Mouse (Mus musculus) forebrain, embryonic 13.5 days (tissue): ENCODE data around the gene Igdcc4. TPM values are rescaled to one million over a fixed set of nuclear protein-coding genes. Genes with fewer than 3 reads are reported as not detected.
A peak's percentile ranks its signal among the peaks of the same experiment; 100 is the strongest.

Source experiments
- ATAC-seq: fragments of 200-750 bp; cut with Nextera tagmentation; 2 replicates; pipeline ENCODE4 v1.8.0; 2017
- H3K27ac ChIP-seq: fragments of 300-500 bp; sonication (generic); 2 replicates; pipeline ENCODE4 v1.5.1; 2015; ENCODE audit warnings: inconsistent platforms, mild to moderate bottlenecking, moderate library complexity
- H3K27me3 ChIP-seq: fragments of 300-500 bp; sonication (generic); 2 replicates; pipeline ENCODE4 v1.6.1; 2015; ENCODE audit warnings: mild to moderate bottlenecking, inconsistent platforms
- H3K36me3 ChIP-seq: fragments of 300-500 bp; sonication (generic); 2 replicates; pipeline ENCODE4 v1.6.1; 2015; ENCODE audit warnings: mild to moderate bottlenecking, inconsistent platforms; ENCODE audit not compliant: poor library complexity, severe bottlenecking
- H3K4me1 ChIP-seq: fragments of 300-500 bp; sonication (generic); 2 replicates; pipeline ENCODE4 v1.6.1; 2015; ENCODE audit warnings: inconsistent platforms
- H3K4me2 ChIP-seq: fragments of 300-500 bp; sonication (generic); 2 replicates; pipeline ENCODE4 v1.6.1; 2015; ENCODE audit warnings: inconsistent platforms, mild to moderate bottlenecking, moderate library complexity
- H3K4me3 ChIP-seq: fragments of 300-500 bp; sonication (generic); 2 replicates; pipeline ENCODE4 v1.5.1; 2015; ENCODE audit warnings: mild to moderate bottlenecking, inconsistent platforms
- H3K9ac ChIP-seq: fragments of 300-500 bp; sonication (generic); 2 replicates; pipeline ENCODE4 v1.6.1; 2015; ENCODE audit warnings: mild to moderate bottlenecking, inconsistent platforms
- H3K9me3 ChIP-seq: fragments of 300-500 bp; sonication (generic); replicated peaks from 2 replicates; pipeline ENCODE4 v1.6.1; 2016; ENCODE audit warnings: inconsistent platforms
- WGBS: fragments of 180-500 bp; shearing (Covaris S2); methylation state at CpG from one replicate; pipeline ENCODE4 v1.1.7; 2015; 5-methylcytosine and 5-hydroxymethylcytosine counted together
- polyA plus RNA-seq: library from polyadenylated mRNA; unstranded; fragments of >200 nt; fragmentation: Nextera tagmentation; extraction: Ambion mirVana; gene quantifications from 2 replicates; pipeline ENCODE4 v1.2.1, GENCODE M21; 2015

The Igdcc4 gene
- polyA plus RNA-seq, 1 experiment from 2014 or later = 10.5 TPM

DNA sequence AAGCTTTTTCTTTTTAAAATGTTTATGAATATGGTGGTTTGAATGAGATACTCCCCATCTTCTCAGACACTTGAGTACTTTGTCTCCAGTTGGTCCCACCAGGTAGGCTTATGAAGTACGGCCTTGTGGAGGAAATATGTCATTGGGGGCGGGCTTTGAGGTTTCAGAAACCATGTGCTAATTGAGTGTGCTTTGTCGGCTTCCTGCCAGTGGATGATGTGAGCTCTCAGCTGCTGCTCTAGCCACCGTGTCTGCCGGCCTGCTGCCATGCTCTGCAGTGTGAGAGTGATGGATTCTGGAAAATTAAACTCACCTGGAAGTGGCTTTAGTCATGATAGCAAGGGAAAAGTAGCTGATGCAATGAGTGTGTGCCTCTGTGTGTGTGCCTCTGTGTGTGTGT is 13.8 kb upstream of the Igdcc4 start:
- no peak overlapping the region for H3K4me3 ChIP-seq
- ATAC-seq = no peak
- no peaks in the 10 kb centered on the region for H3K27me3 ChIP-seq
- H3K4me2 ChIP-seq = no peak overlapping the region
- H3K9me3 ChIP-seq = no peaks in the 10 kb centered on the region
- 49% methylated on average over 5 of the region's 5 CpGs for WGBS
- H3K9ac ChIP-seq = no peak overlapping the region
- H3K27ac ChIP-seq = no peak overlapping the region
- 0 out of 2 replicates have a peak, but pooled peaks cover 5% of the 10 kb centered on the region for H3K4me1 ChIP-seq
- peaks cover 23% of the 10 kb centered on the region for H3K36me3 ChIP-seq

DNA sequence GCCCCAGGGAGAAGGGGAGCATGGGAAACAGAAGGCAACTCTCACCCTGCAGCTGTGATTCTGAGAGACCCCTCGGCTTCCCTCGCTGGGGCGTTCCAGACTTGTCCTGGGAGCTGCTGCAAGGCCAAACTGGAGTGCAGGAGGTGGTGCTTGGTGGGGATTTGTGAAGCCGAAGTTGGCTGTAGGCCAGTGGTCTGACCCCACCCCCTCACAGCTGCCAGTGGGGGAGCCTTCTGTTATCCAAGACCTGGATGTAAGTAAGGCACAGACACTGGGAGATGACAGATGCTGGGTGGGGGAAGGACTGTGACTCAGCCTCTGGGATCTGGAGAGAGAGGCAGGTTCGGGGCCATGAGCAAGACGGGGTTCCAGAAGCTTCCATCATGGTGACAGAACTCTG is 7.0 kb upstream of the Igdcc4 start:
- Histone ChIP-seq H3K27ac (peak overlapping the region; percentile 22; the same call in 1 of the 2 replicates), H3K4me2 (no peak overlapping the region), H3K36me3 (no peaks in the 10 kb centered on the region), H3K9me3 (no peaks in the 10 kb centered on the region), H3K27me3 (no peaks in the 10 kb centered on the region), H3K4me1 (peaks cover 14% of the 10 kb centered on the region), H3K4me3 (no peak overlapping the region), H3K9ac (no peak overlapping the region)
- 38% methylated on average over 6 of the region's 6 CpGs for WGBS
- ATAC-seq = peak; percentile 67; the same call in 1 of the 2 replicates

DNA sequence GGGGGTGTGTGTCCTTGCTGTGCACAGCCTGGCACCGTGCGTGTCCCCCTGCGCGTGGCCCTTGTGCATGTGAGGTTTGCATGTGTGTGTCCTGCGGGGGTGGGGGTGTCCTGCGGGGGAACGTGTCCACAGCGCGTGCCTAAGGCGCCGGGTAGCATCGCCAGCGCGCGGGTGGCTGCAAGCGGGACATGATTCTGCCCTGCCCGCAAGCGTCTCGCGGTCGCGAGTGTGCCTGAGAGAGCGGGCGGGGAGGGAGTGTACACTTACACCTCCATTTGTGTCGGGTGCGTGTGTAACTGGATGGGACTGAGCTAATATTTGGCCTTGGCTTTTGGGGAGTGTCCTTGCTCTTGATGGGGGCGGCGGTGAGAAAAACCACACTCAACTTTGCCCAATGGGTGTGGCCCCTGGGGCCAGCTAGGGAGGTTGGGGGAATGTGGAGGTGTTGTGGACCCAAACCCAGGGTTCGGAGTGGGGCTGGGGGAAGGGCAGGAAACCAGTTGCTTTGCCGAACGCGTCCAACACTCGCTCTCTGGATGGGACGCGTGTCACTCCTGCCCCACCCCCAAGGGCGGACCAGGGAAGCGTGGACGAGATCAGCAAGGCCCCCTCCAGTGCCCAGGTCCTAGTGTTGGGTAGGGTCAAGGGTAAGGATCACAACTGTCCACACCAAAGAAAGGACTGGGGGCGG is 545 bp downstream of the Igdcc4 start:
- Histone ChIP-seq H3K36me3 (no peaks in the 10 kb centered on the region), H3K4me3 (peak overlapping the region; percentile 84), H3K4me1 (peaks cover 28% of the 10 kb centered on the region), H3K9ac (peak overlapping the region; percentile 90), H3K27me3 (no peaks in the 10 kb centered on the region), H3K9me3 (0 out of 2 replicates have a peak, but pooled peaks cover 7% of the 10 kb centered on the region), H3K4me2 (peak overlapping the region; percentile 98), H3K27ac (peak overlapping the region; percentile 73)
- under 1% methylated on average over 39 of the region's 39 CpGs for WGBS
- ATAC-seq = peak; percentile 74

DNA sequence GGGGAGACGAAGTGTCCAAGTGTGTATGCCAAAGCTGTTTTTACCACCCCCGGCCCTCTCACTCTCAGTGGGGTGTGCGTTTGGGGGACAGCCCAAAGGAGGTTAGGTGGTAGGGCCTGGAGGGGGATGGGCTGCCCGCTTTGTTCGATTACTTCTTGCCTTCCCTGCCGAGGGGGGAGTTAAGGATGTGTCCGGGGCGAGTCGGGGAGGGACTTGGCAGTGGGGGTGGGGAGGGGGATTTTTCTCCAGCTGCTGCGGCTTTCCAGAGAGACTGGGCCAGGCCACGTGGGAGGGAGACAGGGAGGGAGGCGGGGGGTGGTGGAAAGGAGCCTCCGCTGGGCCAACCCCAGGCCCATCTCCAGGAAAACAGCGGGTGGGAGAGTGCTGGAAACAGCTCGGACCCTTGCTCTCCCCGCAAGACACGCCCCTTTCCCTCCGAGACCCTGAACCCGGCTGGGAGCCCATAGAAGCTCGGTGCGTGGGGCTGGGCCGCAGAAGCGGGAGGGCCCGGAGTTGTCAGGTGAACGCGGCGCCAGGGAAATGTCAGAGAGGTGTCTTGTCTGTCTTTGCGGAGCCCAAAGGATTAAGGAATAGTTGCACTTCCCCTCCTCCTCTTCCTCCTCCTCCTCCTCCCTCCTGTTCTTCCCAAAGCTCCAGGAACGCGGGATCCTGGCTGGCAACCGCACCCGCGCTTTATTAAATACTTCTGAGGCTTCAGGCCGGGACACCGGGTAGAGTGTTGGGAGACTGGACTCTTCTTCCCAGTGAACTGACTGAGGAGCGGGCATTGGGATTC is 1.3 kb downstream of the Igdcc4 start:
- WGBS = 2% methylated on average over 36 of the region's 36 CpGs

DNA sequence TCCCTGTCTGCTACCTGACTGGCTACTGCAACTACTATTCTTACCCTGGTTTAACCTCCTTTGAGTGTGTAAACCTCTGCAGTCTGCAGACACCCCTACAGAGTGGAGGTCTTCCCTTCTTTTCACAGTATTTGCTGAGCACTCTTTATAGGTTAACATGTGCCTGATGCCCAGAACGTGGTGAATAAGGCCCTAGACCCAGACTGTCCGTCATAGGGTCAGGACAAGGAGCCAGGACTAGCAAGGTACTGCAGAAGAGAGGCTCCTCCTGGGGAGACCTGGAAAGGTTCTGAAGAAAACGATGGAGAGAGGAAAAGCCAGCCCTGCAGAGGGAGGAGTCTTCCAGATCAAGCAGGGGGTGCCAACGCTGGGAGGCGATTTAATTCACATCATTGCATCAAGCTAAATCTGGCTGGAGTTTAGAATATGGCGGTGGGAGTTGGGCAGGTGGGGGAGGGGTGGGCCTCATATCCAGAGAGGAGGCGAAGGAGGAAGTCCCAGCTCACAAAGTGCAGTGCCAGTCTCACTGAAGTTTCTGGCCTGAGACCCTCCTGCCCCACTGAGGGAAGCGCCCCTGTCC is 2.0 kb downstream of the Igdcc4 start:
- peak overlapping the region; percentile 73 for H3K27ac ChIP-seq
- H3K4me2 ChIP-seq = peak overlapping the region; percentile 98
- peak overlapping the region; percentile 84 for H3K4me3 ChIP-seq
- 0 out of 2 replicates have a peak, but pooled peaks cover 7% of the 10 kb centered on the region for H3K9me3 ChIP-seq
- 16% methylated on average over 8 of the region's 8 CpGs for WGBS
- H3K4me1 ChIP-seq = peaks cover 30% of the 10 kb centered on the region
- ATAC-seq = no peak; the same call in 1 of the 2 replicates
- no peaks in the 10 kb centered on the region for H3K36me3 ChIP-seq
- no peaks in the 10 kb centered on the region for H3K27me3 ChIP-seq
- peak overlapping the region; percentile 90 for H3K9ac ChIP-seq

More for the DNA sequence above, 1.3 kb downstream of the Igdcc4 start:
- peak overlapping the region; percentile 73 for H3K27ac ChIP-seq
- no peaks in the 10 kb centered on the region for H3K36me3 ChIP-seq
- ATAC-seq = peak; percentile 79
- H3K4me2 ChIP-seq = peak overlapping the region; percentile 98
- 0 out of 2 replicates have a peak, but pooled peaks cover 7% of the 10 kb centered on the region for H3K9me3 ChIP-seq
- H3K4me1 ChIP-seq = peaks cover 28% of the 10 kb centered on the region
- H3K27me3 ChIP-seq = no peaks in the 10 kb centered on the region
- H3K9ac ChIP-seq = peak overlapping the region; percentile 90
- H3K4me3 ChIP-seq = peak overlapping the region; percentile 84

DNA sequence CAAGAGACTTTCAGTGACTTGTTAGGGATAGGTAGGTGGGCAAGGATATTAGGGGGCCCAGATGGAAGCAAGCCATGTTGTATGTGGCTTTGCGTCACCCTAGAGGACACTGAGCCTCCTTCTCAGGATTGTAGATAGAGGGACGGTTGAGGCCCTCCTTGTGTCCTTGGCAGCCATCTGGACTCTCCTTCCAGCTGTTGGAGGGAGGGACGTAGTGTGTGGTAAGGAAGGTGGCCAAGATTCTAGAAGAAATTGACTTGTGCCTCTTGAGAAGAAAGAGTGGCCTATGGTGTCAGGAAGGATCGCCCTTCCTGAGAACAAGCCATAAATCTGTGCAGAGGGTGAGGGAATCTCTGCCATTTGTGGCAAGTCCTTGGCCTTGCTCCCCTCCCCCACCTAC is 5.5 kb downstream of the Igdcc4 start:
- H3K4me3 ChIP-seq = no peak overlapping the region
- H3K27ac ChIP-seq = no peak overlapping the region
- H3K9ac ChIP-seq = no peak overlapping the region
- H3K36me3 ChIP-seq = no peaks in the 10 kb centered on the region
- H3K4me1 ChIP-seq = peaks cover 53% of the 10 kb centered on the region
- no peak overlapping the region for H3K4me2 ChIP-seq
- H3K9me3 ChIP-seq = no peaks in the 10 kb centered on the region
- no peaks in the 10 kb centered on the region for H3K27me3 ChIP-seq
- no peak for ATAC-seq
- 91% methylated on average over 4 of the region's 4 CpGs for WGBS

DNA sequence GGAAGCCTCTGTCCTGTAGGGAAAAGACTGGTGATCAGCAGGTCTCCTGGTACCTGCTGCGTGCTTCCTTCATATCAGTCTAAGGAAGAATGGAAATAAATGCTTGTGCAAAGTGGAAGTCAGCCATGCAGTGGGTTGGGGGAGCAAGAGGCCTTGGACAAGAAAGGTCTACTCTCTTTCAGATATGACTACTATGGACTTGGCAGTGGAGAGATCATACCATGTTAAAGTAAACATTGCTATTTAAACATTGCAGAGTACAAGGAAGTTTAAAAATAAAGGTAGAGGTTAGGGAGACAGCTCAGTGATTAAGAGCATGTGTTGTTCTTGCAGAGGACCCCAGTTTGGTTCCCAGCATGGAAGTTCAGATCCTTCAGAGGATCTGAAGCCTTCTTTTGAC is 6.6 kb downstream of the Igdcc4 start:
- no peak for ATAC-seq
- no peak overlapping the region for H3K4me2 ChIP-seq
- 97% methylated on average over 1 of the region's 1 CpGs for WGBS

DNA sequence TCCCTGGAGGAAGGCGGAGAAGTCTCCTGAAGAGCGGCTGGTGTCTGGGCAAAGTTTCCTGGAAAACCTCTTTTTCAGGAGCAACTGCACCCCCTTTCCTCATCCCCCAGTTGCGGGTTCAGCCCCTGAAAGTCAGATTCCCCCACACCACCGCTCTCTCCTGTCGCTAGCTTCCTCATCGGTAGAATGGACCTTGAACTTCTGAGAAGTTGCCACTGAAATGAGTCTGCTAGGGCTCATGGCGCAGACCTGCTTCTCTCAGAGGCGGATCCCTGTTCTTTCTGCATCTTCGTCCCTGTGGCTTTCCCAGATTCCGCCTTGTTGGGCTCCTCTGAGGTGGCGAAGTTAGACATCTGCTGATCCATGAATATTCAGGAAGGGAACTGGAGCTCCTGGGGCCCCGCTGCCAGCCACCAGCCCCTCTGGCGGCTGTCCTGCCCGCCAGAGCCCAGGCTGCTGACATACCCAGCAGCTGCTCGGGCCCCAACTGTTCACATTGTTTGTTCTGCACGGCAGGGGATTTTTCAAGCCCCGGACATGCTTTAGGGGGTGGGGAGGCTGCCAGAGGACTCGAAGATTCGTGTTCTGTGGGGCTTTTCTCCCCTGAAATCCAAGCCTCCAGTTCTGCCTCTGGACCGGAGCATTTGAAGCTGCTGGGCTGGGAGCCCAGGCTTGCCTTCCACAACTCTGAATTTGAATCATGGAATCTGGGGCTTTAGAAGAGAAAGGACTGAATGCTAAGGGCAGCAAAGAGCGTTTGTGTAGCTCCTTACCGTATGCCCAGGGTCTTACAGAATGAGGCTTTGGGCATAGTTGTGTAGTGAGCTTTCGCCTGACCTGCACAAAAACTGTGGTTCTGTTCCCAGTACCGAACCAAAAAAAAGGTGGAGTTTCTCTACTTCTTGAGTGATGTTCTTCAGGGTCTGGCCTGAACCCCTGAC is 8.1 kb downstream of the Igdcc4 start:
- Histone ChIP-seq H3K4me1 (peaks cover 29% of the 10 kb centered on the region), H3K4me2 (peak overlapping the region; percentile 53), H3K4me3 (peak overlapping the region; percentile 18), H3K27ac (peak overlapping the region; percentile 97), H3K9ac (peak overlapping the region; percentile 60), H3K9me3 (no peaks in the 10 kb centered on the region), H3K36me3 (peaks cover 2% of the 10 kb centered on the region), H3K27me3 (no peaks in the 10 kb centered on the region)
- 8% methylated on average over 24 of the region's 24 CpGs for WGBS
- ATAC-seq = peak; percentile 95

More for the DNA sequence above, 6.6 kb downstream of the Igdcc4 start:
- H3K27me3 ChIP-seq = no peaks in the 10 kb centered on the region
- no peak overlapping the region for H3K9ac ChIP-seq
- H3K9me3 ChIP-seq = no peaks in the 10 kb centered on the region
- H3K4me3 ChIP-seq = no peak overlapping the region
- H3K36me3 ChIP-seq = no peaks in the 10 kb centered on the region
- H3K4me1 ChIP-seq = peaks cover 42% of the 10 kb centered on the region
- no peak overlapping the region for H3K27ac ChIP-seq

DNA sequence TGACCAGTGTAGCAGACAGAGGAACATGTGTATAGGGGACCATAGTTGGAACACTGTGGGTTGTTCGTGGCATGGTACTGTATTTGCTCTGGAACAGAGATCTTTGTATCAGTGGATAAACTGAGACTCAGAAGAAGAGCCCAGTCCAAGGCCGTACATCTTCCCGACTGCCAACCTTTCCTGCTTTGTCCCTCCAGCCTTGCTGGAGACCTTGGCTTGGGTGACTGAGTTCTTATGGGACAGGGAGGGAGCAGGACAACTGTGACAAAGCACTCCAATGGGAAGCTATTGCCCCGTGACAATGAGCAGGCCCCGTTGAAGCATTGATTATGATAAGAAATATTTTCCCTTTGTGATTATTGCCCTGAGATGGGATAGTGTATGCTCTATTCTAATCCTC is 10.4 kb downstream of the Igdcc4 start:
- Histone ChIP-seq H3K4me2 (no peak overlapping the region), H3K27me3 (no peaks in the 10 kb centered on the region), H3K4me3 (no peak overlapping the region), H3K27ac (no peak overlapping the region), H3K4me1 (peaks cover 29% of the 10 kb centered on the region), H3K9me3 (no peaks in the 10 kb centered on the region), H3K36me3 (peaks cover 16% of the 10 kb centered on the region), H3K9ac (no peak overlapping the region)
- ATAC-seq = no peak
- WGBS = 94% methylated on average over 5 of the region's 5 CpGs

DNA sequence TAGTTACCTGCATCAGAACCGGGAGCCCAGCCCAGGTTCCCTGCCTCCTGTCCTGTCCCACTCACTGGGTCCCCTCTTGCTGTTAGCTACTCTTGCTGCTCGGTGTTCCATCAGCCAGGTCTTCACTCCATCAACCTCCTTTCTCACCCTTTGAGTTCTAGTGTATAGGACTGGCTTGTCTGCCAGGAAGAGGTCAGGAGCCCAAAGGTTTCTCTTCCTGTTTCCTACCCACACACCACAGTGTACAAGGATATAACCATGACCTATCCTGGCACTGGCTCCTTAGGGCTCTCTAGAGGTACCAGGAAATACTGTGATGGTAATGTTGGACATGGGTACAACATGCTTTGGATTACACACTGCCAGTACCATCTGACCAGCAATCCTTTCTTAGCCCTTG is 12.4 kb downstream of the Igdcc4 start:
- WGBS = 100% methylated on average over 2 of the region's 2 CpGs
- H3K27ac ChIP-seq = no peak overlapping the region
- no peaks in the 10 kb centered on the region for H3K27me3 ChIP-seq
- H3K4me1 ChIP-seq = peaks cover 23% of the 10 kb centered on the region
- ATAC-seq = no peak
- no peaks in the 10 kb centered on the region for H3K9me3 ChIP-seq
- H3K4me2 ChIP-seq = no peak overlapping the region
- H3K36me3 ChIP-seq = peaks cover 23% of the 10 kb centered on the region
- no peak overlapping the region for H3K9ac ChIP-seq
- H3K4me3 ChIP-seq = no peak overlapping the region

DNA sequence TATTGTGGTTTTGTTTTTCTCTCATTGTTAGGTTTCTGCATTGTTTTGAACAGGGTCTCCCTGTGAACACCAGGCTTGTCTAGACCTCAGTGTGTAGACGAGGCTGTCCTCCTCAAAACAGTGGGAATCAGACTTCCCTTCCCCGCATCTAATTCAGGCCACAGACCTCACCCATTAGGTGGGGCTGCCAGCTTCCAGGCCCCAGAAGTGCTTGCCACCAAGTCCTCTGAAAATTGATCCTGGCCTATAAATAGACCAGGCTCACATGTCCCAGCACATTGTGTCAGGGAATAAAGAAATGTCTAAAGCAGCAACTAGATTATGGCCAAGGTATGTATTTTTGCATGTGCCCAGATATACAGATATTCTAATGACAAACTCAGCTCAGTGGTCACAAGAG is 14.6 kb downstream of the Igdcc4 start:
- no peak for ATAC-seq
- 61% methylated on average over 2 of the region's 2 CpGs for WGBS
- no peak overlapping the region for H3K9ac ChIP-seq
- no peaks in the 10 kb centered on the region for H3K9me3 ChIP-seq
- H3K36me3 ChIP-seq = peaks cover 26% of the 10 kb centered on the region
- H3K4me3 ChIP-seq = no peak overlapping the region
- no peak overlapping the region for H3K4me2 ChIP-seq
- peaks cover 1% of the 10 kb centered on the region; the same call in 1 of the 2 replicates for H3K4me1 ChIP-seq
- H3K27ac ChIP-seq = no peak overlapping the region
- H3K27me3 ChIP-seq = no peaks in the 10 kb centered on the region
